Mouse (Mus musculus) spleen, adult 18-20 months (tissue): ENCODE results near the gene Fkbp5.
"Not testable (repeated sequence)": the region's sequence is repeated elsewhere in the genome, so short reads cannot be mapped to it uniquely, and the experiment has no call there.

Experiments
- DNase-seq, 2 experiments: peaks; one replicate each; pipeline ENCODE4 v3.0.0; 2022; ENCODE audit warnings: mixed read lengths in 2 of 2

Fkbp5 gene

DNA sequence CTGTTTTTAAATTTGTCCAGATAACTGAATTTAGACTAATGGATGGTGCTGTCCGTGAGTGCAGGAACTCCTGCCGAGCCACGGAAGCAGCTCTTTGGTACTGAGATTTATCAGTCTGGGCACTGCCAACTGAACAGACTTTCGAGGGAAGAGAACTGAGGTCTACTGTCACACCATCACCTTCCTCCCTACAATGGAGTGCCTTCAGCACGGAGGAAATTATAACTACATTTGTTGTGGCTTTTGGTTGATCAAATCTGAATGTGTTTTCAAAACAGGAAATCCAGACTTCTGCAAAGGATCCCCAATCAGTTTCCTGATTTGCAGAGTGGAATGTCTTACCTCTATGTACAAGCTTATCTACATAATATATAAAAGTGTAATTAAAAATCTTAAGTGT is 99.6 kb downstream of the Fkbp5 start:
- no peak for DNase-seq

- no peak for DNase-seq
Measured at GRCm38 (mm10) chr17:28415271-28415670, 102.1 kb downstream of the Fkbp5 start.

DNA sequence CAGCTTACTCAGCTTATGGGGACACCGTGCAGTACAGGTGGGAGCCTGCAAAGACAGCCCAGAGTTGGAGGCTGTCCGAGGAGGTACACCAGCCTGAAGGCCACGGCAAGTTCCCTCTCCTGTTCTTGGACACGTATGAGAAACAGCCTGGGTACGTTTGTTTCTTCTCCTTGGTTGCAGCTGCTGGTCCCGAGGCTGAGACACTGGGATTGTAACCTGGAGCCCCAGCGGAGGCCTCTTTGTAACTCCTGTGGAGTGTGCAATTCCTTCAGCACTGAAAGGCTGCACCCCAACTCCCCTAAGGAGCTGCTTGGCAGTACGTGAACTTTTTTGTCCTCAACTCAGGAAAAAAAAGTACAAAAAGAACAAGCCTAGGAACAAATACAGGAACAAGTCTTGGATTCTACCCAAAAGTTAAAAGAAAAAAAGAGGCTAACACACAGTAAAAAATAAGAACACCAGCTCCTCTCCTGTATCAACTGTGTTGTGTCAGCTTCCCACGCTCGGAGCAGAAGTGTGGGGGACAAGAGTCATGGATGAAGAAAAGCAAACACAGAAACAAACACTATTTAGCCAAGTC is 105.9 kb downstream of the Fkbp5 start:
- no peak for DNase-seq

GRCm38 (mm10) chr17:28410731-28411130 is 106.6 kb downstream of the Fkbp5 start:
- DNase-seq: no peak

- peak in 1 of 2 experiments; percentile 13 for DNase-seq
Measured at GRCm38 (mm10) chr17:28408251-28408918, 108.9 kb downstream of the Fkbp5 start.

DNA sequence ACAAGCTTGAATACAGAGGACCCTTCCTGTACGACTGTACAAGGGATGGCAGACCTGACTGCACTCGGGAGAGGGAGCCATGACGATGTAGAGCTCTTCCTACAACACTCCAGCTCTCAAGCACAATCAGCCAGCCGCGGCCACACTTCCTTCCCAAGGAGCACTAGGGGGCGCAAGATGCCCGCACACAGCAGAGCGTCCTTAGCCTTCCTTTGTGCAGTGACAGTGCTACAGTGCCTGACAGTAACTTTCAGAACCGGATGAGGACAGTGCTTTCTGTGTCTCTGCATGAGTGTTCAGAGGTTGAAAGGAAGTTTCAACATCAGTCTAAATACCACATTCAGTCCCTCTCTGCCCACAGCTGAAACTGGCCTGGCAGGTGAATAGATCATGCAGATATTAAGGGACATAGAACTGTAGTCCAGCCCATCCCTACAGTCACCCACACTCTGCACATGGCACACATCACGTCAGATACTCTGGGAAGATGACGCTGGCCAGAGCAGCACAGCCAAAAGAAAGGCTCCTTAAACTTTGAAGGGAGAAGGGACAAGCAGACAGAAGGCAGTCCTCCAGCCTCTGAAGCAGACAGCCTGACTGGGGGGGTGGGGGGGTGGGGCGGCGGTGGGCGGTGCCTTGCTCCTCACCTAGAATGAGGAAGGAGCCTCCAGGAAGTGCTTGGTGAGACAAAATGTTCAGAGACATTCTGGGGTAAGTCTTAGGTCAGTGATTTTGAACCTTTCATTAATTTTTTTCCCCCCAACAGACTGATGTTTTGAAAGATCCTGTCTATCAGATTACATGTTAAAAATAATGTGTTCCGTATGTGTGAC is 109.7 kb downstream of the Fkbp5 start:
- peak; percentile 77 to 86 for DNase-seq

GRCm38 (mm10) chr17:28406471-28406870 is 110.9 kb downstream of the Fkbp5 start:
- no peak for DNase-seq

DNA sequence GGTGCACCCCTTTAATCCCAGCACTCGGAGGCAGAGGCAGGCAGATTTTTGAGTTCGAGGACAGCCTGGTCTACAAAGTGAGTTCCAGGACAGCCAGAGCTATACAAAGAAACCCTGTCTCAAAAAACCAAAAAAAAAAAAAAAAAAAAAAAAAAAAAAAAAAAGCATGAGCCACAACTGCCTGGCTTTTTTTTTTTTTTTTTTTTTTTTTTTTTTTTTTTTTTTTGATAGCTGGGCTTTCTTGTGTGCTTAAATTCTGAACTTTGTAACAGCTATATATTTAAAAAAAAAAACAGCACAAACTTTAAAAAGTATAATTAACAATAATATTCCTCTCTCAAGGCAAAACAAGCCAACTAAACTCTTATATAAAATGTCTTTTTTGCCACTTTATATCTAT is 112.6 kb downstream of the Fkbp5 start:
- not testable (repeated sequence) for DNase-seq

GRCm38 (mm10) chr17:28404301-28404700 is 113.0 kb downstream of the Fkbp5 start:
- DNase-seq: no peak

DNA sequence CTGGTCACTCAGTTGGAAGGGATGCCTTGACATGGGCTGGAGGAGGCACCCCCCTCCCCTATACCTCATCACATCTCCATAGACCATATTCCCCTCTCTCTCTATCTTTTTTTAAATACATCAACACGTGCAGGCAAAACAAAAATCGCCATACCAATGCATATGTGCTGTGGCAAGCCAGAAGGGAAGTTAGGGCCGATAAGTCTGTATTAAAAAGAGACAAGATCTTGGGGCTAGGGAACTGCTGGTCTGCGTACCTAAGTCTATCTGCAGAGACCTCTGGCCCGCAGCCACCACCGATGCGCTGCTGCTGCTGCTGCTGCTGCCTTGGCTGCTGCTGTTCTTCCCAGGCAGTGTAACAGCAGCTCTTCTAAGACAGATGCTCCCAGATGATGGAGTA is 122.3 kb downstream of the Fkbp5 start:
- no peak for DNase-seq

GRCm38 (mm10) chr17:28394051-28394765 is 123.1 kb downstream of the Fkbp5 start:
- no peak for DNase-seq

GRCm38 (mm10) chr17:28391568-28392432 is 125.5 kb downstream of the Fkbp5 start:
- DNase-seq: no peak

DNA sequence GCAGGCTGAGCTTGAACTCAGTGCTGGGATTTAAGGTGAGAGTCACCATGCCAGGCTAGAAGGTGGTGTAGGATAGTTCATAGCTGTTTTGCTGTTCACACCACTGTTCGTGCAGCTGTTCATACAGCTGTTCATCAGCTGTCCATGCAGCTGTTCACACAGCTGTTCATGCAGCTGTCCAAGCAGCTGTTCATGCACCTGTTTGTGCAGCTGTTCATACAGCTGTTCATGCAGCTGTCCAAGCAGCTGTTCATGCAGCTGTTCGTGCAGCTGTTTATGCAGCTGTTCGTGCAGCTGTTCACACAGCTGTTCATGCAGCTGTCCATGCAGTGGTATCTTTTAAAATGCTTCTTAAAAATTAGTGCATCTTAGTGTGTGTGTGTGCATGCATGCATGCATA is 128.8 kb downstream of the Fkbp5 start:
- DNase-seq: no peak

DNA sequence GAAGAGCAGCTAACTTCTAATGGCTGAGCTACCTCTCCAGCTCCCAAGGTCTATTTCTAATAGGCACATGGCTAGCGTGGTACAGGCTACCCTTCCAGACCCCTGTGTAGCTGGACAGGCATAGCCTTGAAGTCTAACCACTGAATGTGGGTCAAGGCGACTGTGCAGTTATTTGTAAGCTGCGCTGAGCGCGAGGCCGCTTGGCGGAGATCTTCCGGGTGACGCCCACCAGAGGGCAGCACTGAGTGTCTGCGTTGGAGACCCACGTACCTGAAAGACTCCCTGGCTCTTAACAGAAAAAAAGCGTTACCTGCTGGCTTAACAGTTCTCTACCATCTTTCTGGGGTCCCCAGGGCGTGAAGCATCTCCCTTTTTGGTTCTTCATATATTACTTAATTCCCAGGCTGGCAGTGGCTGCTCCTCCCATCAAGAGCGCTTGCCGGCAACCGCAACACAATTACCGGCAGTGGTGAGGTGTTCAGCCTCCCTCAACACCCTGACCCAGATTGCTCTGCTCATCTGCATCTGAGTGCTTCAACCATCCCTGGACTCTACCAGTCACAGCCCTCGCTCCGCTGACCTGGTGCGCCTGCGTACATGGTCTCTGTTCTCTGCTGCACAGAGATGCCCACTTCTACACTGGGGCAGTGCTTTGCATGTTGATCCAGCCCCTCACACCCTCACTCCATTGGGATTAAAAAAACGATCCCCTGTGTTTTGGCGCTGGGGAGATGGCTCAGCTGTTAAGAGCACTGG is 131.0 kb downstream of the Fkbp5 start:
- peak; percentile 56 to 82 for DNase-seq

DNA sequence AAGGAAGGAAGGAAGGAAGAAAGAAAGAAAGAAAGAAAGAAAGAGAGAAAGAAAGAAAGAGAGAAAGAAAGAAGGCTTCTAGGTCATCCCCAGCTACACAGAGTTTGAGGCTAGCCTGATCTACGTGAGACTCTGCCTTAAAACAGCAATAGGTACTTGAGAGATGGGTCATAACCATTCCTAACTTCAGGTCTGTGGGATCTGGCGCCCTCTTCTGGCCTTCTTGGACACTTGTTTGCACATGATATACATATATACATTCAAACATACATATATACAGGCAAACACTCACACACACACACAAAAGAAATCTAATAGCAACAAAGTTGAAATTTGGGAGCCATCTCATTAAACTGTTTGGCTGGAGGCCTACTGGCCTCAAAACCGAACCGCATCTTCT is 133.0 kb downstream of the Fkbp5 start:
- DNase-seq: peak in 1 of 2 experiments; percentile 23

DNA sequence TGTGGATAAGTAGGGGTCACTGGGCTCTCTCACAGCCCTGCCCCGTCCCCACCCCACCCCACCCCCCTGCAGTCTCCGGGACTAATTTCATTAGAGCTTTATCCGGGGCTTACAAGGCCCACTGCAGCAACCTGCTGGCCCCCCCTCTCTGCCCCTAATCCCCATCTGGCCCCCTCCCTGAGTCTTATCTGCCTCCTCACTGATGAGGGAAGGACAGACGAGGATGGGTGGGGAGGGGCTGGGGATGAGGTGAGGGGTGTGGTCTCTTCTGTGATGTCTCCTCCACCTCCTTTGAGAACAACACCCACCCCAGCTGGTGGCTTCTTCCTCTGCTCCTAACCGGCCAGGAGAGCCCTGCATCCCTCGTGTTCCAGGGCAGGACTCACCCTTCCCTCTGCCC is 137.1 kb downstream of the Fkbp5 start:
- DNase-seq: no peak

DNA sequence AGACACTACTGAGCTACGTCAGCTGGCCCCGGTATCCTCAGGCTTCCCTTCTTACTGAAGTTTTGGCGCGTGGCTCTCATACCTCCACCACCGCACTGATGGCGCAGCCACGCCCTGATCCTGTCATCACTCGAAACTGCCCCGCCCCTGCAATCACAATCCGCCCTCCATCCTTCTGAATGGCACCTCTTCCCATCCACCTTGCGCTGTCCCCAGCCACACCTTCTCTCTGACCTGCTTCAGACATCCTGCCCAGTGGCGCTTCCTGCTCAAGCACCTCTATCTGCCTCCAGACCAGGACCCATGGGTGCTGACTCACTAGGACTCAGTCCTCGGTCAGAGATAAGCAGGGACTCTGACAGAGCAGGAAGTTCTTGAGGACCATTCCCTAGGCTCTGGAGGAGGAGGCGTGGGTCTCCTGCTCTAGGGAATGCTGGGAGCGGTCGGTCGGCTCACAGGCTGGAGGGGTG is 141.7 kb downstream of the Fkbp5 start:
- no peak for DNase-seq

DNA sequence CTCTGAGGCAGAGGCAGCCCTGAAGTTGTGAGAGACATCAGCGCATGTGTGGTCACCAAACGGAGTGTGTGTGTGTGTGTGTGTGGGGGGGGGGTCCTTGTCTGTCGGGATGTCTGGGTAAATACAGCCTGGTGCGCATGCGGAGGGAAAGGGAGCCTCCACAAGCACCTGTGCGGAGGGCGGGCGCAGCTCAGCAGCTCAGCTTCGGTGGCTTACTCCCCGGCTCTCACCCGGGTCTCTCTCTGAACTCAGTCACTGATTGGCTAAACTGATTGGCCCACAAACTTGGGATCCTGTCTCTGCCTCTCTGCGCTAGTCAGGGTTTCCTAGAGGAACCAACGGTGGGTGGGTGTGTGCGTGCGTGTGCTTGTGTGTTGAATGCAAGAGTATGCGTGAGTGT is 142.8 kb downstream of the Fkbp5 start:
- DNase-seq: no peak

GRCm38 (mm10) chr17:28373821-28374220 is 143.5 kb downstream of the Fkbp5 start:
- peak in 1 of 2 experiments; percentile 53 for DNase-seq

GRCm38 (mm10) chr17:28371941-28372340 is 145.4 kb downstream of the Fkbp5 start:
- no peak for DNase-seq

GRCm38 (mm10) chr17:28371286-28371685 is 146.0 kb downstream of the Fkbp5 start:
- no peak for DNase-seq
